Mouse (Mus musculus) CH12.LX (cell line): ENCODE data around the gene Btd. TPM values are rescaled to one million over a fixed set of nuclear protein-coding genes. Genes with fewer than 3 reads are reported as not detected.

Experiments used
- DNase-seq: peaks from one replicate; pipeline ENCODE4 v3.0.0-alpha.2; 2013; ENCODE audit errors: extremely low read depth
- H3K27ac ChIP-seq: 2 replicates; pipeline ENCODE4 v1.5.1; 2012; ENCODE audit warnings: low read depth, mild to moderate bottlenecking, control low read depth, moderate library complexity; ENCODE audit not compliant: insufficient read depth
- H3K27me3 ChIP-seq: replicated peaks from 2 replicates; pipeline ENCODE3; 2012; ENCODE audit warnings: inconsistent platforms
- H3K36me3 ChIP-seq, 2 experiments: replicated peaks in 1 of 2; 2 replicates each; pipeline versions ENCODE3 to v1.6.1; 2012; ENCODE audit warnings: inconsistent platforms in 1 of 2, low read length in 1 of 2, mild to moderate bottlenecking in 1 of 2, mixed read lengths in 1 of 2, moderate library complexity in 1 of 2; ENCODE audit not compliant: control insufficient read depth in 1 of 2, insufficient read depth in 1 of 2
- H3K4me1 ChIP-seq, 2 experiments: 2 replicates each; pipeline ENCODE4 v1.6.1; 2012; ENCODE audit warnings: inconsistent platforms in 1 of 2, moderate library complexity in 1 of 2; ENCODE audit not compliant: insufficient read depth in 2 of 2, control insufficient read depth in 1 of 2
- H3K4me2 ChIP-seq: 2 replicates; pipeline ENCODE4 v1.6.1; 2012; ENCODE audit warnings: low read depth, mild to moderate bottlenecking, control low read depth; ENCODE audit not compliant: poor library complexity, insufficient read depth, severe bottlenecking
- H3K4me3 ChIP-seq, 3 experiments: fragments of 150-350 bp in 1 of 3; sonication (generic) in 1 of 3; replicated peaks in 1 of 3; 2 replicates each; pipeline versions ENCODE3 to v1.5.1; 2011 to 2012; ENCODE audit warnings: low read depth in 2 of 3, low read length in 2 of 3, mild to moderate bottlenecking in 2 of 3, moderate library complexity in 2 of 3, control low read depth in 1 of 3, improper control_type of control experiment in 1 of 3, inconsistent platforms in 1 of 3, mixed read lengths in 1 of 3; ENCODE audit not compliant: poor library complexity in 1 of 3
- H3K79me2 ChIP-seq: replicated peaks from 2 replicates; pipeline ENCODE4 v1.6.1; 2012; ENCODE audit warnings: mild to moderate bottlenecking, moderate library complexity; ENCODE audit not compliant: control insufficient read depth, poor library complexity, insufficient read depth, severe bottlenecking; ENCODE audit errors: extremely low read depth
- H3K9ac ChIP-seq: 2 replicates; pipeline ENCODE4 v1.6.1; 2012; ENCODE audit warnings: low read depth, mild to moderate bottlenecking, control low read depth, moderate library complexity; ENCODE audit not compliant: insufficient read depth
- H3K9me3 ChIP-seq: replicated peaks from 2 replicates; pipeline ENCODE3; 2012; ENCODE audit warnings: low read length, inconsistent platforms, mixed read lengths
- CHD1 ChIP-seq: IDR thresholded peaks from 2 replicates; pipeline ENCODE4 v1.6.1; 2012; ENCODE audit warnings: low read depth, low read length, improper control_type of control experiment, inconsistent platforms
- CTCF ChIP-seq, 2 experiments: IDR thresholded peaks in 1 of 2; conservative IDR thresholded peaks in 1 of 2; 2 replicates each; pipeline ENCODE4 v1.5.1; 2011 to 2012; ENCODE audit warnings: low read depth in 2 of 2, low read length in 2 of 2, improper control_type of control experiment in 1 of 2, inconsistent platforms in 1 of 2, mild to moderate bottlenecking in 1 of 2, moderate library complexity in 1 of 2
- E2F4 ChIP-seq: IDR thresholded peaks from 2 replicates; pipeline ENCODE4 v1.6.1; 2011; ENCODE audit warnings: low read depth, low read length, improper control_type of control experiment; ENCODE audit not compliant: insufficient replicate concordance
- ELF1 ChIP-seq: IDR thresholded peaks from 2 replicates; pipeline ENCODE4 v1.6.1; 2014; ENCODE audit warnings: low read depth, mild to moderate bottlenecking, inconsistent platforms, low read length, improper control_type of control experiment
- EP300 ChIP-seq: IDR thresholded peaks from 2 replicates; pipeline ENCODE4 v1.6.1; 2011; ENCODE audit warnings: low read length, improper control_type of control experiment
- ETS1 ChIP-seq: conservative IDR thresholded peaks from 2 replicates; pipeline ENCODE4 v1.6.1; 2012; ENCODE audit warnings: low read depth, mild to moderate bottlenecking, inconsistent platforms, low read length, improper control_type of control experiment, moderate library complexity
- GABPA ChIP-seq: IDR thresholded peaks from 2 replicates; pipeline ENCODE4 v1.6.1; 2012; ENCODE audit warnings: low read depth, low read length, improper control_type of control experiment, inconsistent platforms; ENCODE audit not compliant: insufficient replicate concordance
- IRF4 ChIP-seq: IDR thresholded peaks from 2 replicates; pipeline ENCODE4 v1.6.1; 2014; ENCODE audit warnings: low read depth, mild to moderate bottlenecking, inconsistent platforms, low read length, improper control_type of control experiment
- JUN ChIP-seq: IDR thresholded peaks from 2 replicates; pipeline ENCODE4 v1.6.1; 2011; ENCODE audit warnings: low read depth, mild to moderate bottlenecking, low read length, improper control_type of control experiment, moderate library complexity; ENCODE audit not compliant: insufficient read depth
- MAFK ChIP-seq: IDR thresholded peaks from 2 replicates; pipeline ENCODE4 v1.6.1; 2011; ENCODE audit warnings: low read length, improper control_type of control experiment; ENCODE audit not compliant: insufficient replicate concordance
- MAX ChIP-seq: IDR thresholded peaks from 2 replicates; pipeline ENCODE4 v1.6.1; 2011; ENCODE audit warnings: low read length, improper control_type of control experiment
- MEF2A ChIP-seq: IDR thresholded peaks from 2 replicates; pipeline ENCODE4 v1.6.1; 2014; ENCODE audit warnings: low read depth, mild to moderate bottlenecking, inconsistent platforms, low read length, improper control_type of control experiment, borderline replicate concordance
- MYC ChIP-seq: IDR thresholded peaks from 2 replicates; pipeline ENCODE4 v1.6.1; 2011; ENCODE audit warnings: low read depth, mild to moderate bottlenecking, improper control_type of control experiment, low read length
- NELFE ChIP-seq: IDR thresholded peaks from 2 replicates; pipeline ENCODE4 v1.6.1; 2011; ENCODE audit warnings: low read depth, low read length, improper control_type of control experiment
- PAX5 ChIP-seq: IDR thresholded peaks from 2 replicates; pipeline ENCODE4 v1.6.1; 2012; ENCODE audit warnings: low read length, inconsistent platforms, mixed read lengths
- RCOR1 ChIP-seq: conservative IDR thresholded peaks from 2 replicates; pipeline ENCODE4 v1.6.1; 2012; ENCODE audit warnings: low read depth, mild to moderate bottlenecking, inconsistent platforms, low read length, improper control_type of control experiment
- SIN3A ChIP-seq: IDR thresholded peaks from 2 replicates; pipeline ENCODE4 v1.6.1; 2012; ENCODE audit warnings: low read length, improper control_type of control experiment, inconsistent platforms
- SMC3 ChIP-seq: IDR thresholded peaks from 2 replicates; pipeline ENCODE4 v1.6.1; 2011; ENCODE audit warnings: low read depth, low read length, improper control_type of control experiment
- USF1 ChIP-seq: IDR thresholded peaks from 2 replicates; pipeline ENCODE4 v1.6.1; 2014; ENCODE audit warnings: low read depth, mild to moderate bottlenecking, inconsistent platforms, low read length, improper control_type of control experiment
- USF2 ChIP-seq: conservative IDR thresholded peaks from 2 replicates; pipeline ENCODE4 v1.6.1; 2011; ENCODE audit warnings: low read depth, low read length, improper control_type of control experiment
- ZC3H11A ChIP-seq: IDR thresholded peaks from 2 replicates; pipeline ENCODE4 v1.6.1; 2012; ENCODE audit warnings: low read depth, mild to moderate bottlenecking, inconsistent platforms, low read length, improper control_type of control experiment
- ZKSCAN1 ChIP-seq: IDR thresholded peaks from 2 replicates; pipeline ENCODE4 v1.6.1; 2012; ENCODE audit warnings: low read depth, inconsistent platforms, low read length, improper control_type of control experiment, borderline replicate concordance
- ZMIZ1 ChIP-seq: IDR thresholded peaks from 2 replicates; pipeline ENCODE4 v1.6.1; 2012; ENCODE audit warnings: low read depth, mild to moderate bottlenecking, inconsistent platforms, low read length, improper control_type of control experiment
- ZNF384 ChIP-seq: IDR thresholded peaks from 2 replicates; pipeline ENCODE4 v1.6.1; 2012; ENCODE audit warnings: low read depth, low read length, improper control_type of control experiment, inconsistent platforms
- dilution Hi-C: fragments of 300-500 bp; cut with MboI; formaldehyde crosslinking; loops from 2 replicates; pipeline ENCODE4 v1.14.3; 2020; ENCODE audit warnings: low sequenced_read_pairs; ENCODE audit not compliant: extremely low pct_unique_long_range_greater_than_20kb, extremely low pct_ligation_motif_present
- in situ Hi-C: fragments of 300-500 bp; cut with MboI; formaldehyde crosslinking; loops from 3 replicates; pipeline ENCODE4 v1.14.3; 2019; ENCODE audit warnings: low sequenced_read_pairs, low pct_ligation_motif_present, low pct_unique_long_range_greater_than_20kb, mixed read lengths
- polyA plus RNA-seq: library from polyadenylated mRNA; unstranded; fragments of >175 nt; gene quantifications from 2 replicates; pipeline ENCODE4 v1.2.1, GENCODE M21; 2012; ENCODE audit warnings: low read depth; ENCODE audit not compliant: insufficient read length
- total RNA-seq, 2 experiments: library from RNA; depleted of rRNA; stranded (reverse); fragments of 300-350 nt in 1 of 2; fragments of >200 nt in 1 of 2; gene quantifications; 2 replicates each; pipeline ENCODE4 v1.2.3; 2012 to 2014

Gene Btd
- total and polyA plus RNA-seq, 3 experiments: 16.2 to 25.4 (median 23.0) TPM

GRCm38 (mm10) chr14:31680656-31681055 is 39.8 kb downstream of the Btd start:
- in situ Hi-C loops (no loop called here), dilution Hi-C loops (no loop called here)
- no peak for DNase-seq
- Histone ChIP-seq H3K4me2 (peak overlapping the region; percentile 53; the same call in 1 of the 2 replicates), H3K79me2 (no peaks in the 10 kb centered on the region), H3K4me3 (no peak overlapping the region), H3K9me3 (no peaks in the 10 kb centered on the region), H3K4me1 (peaks cover 21 to 51% of the 10 kb centered on the region in 2 experiments), H3K27me3 (no peaks in the 10 kb centered on the region), H3K36me3 (no peaks in the 10 kb centered on the region), H3K27ac (no peak overlapping the region; the same call in 1 of the 2 replicates), H3K9ac (no peak overlapping the region; the same call in 1 of the 2 replicates)
- TF ChIP-seq USF1 (no peak), MAFK (no peak), MYC (no peak), MAX (no peak), CHD1 (no peak), JUN (no peak), SIN3A (0 out of 2 replicates have a peak, but pooled peaks have one; percentile 34), E2F4 (no peak), ZNF384 (no peak), RCOR1 (no peak), MEF2A (peak; percentile 16; the same call in 1 of the 2 replicates), PAX5 (no peak), IRF4 (peak; percentile 63; the same call in 1 of the 2 replicates), NELFE (no peak), GABPA (no peak), EP300 (peak; percentile 37; the same call in 1 of the 2 replicates), ELF1 (no peak), CTCF (conservative IDR thresholded peaks at IDR 0.05 in 1 of 2, IDR thresholded peaks at IDR 0.05 in 1 of 2; ENCODE audit: low read depth in 2 of 2, low read length in 2 of 2) (no peak), ETS1 (no peak), ZMIZ1 (no peak), USF2 (no peak), ZC3H11A (no peak), ZKSCAN1 (no peak), SMC3 (no peak)
